Mouse (Mus musculus) thymus, postnatal 36 days (tissue): ENCODE results near the gene Flvcr2.

Experiments
- DNase-seq, 2 experiments: peaks; one replicate each; pipeline ENCODE4 v3.0.0; 2022; ENCODE audit warnings: mixed read lengths in 2 of 2

Flvcr2 gene

GRCm38 (mm10) chr12:85736203-85736602 is 10.1 kb upstream of the Flvcr2 start:
- no peak for DNase-seq

- no peak for DNase-seq
Measured at GRCm38 (mm10) chr12:85736960-85737359, 9.4 kb upstream of the Flvcr2 start.

GRCm38 (mm10) chr12:85746696-85747219 is 419 bp downstream of the Flvcr2 start:
- DNase-seq, result peak in 1 of 2 experiments; percentile 6

GRCm38 (mm10) chr12:85747343-85747742 is 1.0 kb downstream of the Flvcr2 start:
- DNase-seq, result no peak

- DNase-seq, result no peak
Measured at GRCm38 (mm10) chr12:85749861-85750260, 3.5 kb downstream of the Flvcr2 start.

- DNase-seq, result no peak
Measured at GRCm38 (mm10) chr12:85752116-85752515, 5.8 kb downstream of the Flvcr2 start.

- no peak for DNase-seq
Measured at GRCm38 (mm10) chr12:85753223-85753622, 6.9 kb downstream of the Flvcr2 start.

GRCm38 (mm10) chr12:85754611-85755265 is 8.4 kb downstream of the Flvcr2 start:
- DNase-seq, result no peak

GRCm38 (mm10) chr12:85756455-85756854 is 10.1 kb downstream of the Flvcr2 start:
- no peak for DNase-seq

- DNase-seq, result no peak
Measured at GRCm38 (mm10) chr12:85757074-85757473, 10.7 kb downstream of the Flvcr2 start.

- no peak for DNase-seq
Measured at GRCm38 (mm10) chr12:85758741-85759140, 12.4 kb downstream of the Flvcr2 start.

GRCm38 (mm10) chr12:85761471-85761870 is 15.1 kb downstream of the Flvcr2 start:
- DNase-seq, result no peak

- no peak for DNase-seq
Measured at GRCm38 (mm10) chr12:85764686-85765085, 18.3 kb downstream of the Flvcr2 start.

- no peak for DNase-seq
Measured at GRCm38 (mm10) chr12:85766287-85766686, 19.9 kb downstream of the Flvcr2 start.

- no peak for DNase-seq
Measured at GRCm38 (mm10) chr12:85767750-85768149, 21.4 kb downstream of the Flvcr2 start.

- no peak for DNase-seq
Measured at GRCm38 (mm10) chr12:85771356-85771755, 25.0 kb downstream of the Flvcr2 start.

GRCm38 (mm10) chr12:85778962-85779361 is 32.6 kb downstream of the Flvcr2 start:
- DNase-seq, result no peak

- DNase-seq, result no peak
Measured at GRCm38 (mm10) chr12:85779707-85780106, 33.4 kb downstream of the Flvcr2 start.

GRCm38 (mm10) chr12:85781606-85782005 is 35.3 kb downstream of the Flvcr2 start:
- no peak for DNase-seq

- DNase-seq, result no peak
Measured at GRCm38 (mm10) chr12:85784916-85785815, 38.8 kb downstream of the Flvcr2 start.

GRCm38 (mm10) chr12:85792158-85792557 is 45.8 kb downstream of the Flvcr2 start:
- DNase-seq, result no peak

GRCm38 (mm10) chr12:85792821-85793346 is 46.5 kb downstream of the Flvcr2 start:
- no peak for DNase-seq

- no peak for DNase-seq
Measured at GRCm38 (mm10) chr12:85794094-85794493, 47.8 kb downstream of the Flvcr2 start.

- DNase-seq, result no peak
Measured at GRCm38 (mm10) chr12:85795551-85795950, 49.2 kb downstream of the Flvcr2 start.
